Mouse (Mus musculus): ENCODE measurements around the gene Cd27.

DNA sequence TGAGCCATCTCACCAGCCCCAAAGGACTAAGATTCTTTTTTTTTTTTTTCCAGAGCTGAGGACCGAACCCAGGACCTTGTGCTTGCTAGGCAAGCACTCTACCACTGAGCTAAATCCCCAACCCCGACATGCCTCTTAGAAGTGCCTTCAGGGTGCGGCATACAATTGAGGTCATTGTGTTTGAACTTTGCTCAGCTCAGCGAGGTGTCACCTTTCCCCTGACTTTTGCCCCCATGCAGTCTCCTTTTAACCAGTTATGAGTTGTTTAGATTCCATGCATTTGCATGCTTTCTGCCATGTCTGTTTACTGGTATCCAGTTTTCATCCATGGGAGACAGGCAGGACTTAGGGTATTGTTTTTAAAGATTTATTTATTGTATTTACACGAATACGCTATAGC is 32.0 kb upstream of the Cd27 start:
- TF ChIP-seq CHD2 (IDR thresholded peaks at IDR 0.05; ENCODE audit: low read depth, low read length): no peak
- TF ChIP-seq ZNF384 (IDR thresholded peaks at IDR 0.05; ENCODE audit: low read depth, low read length): no peak
